Mouse (Mus musculus): ENCODE results near the gene Dgcr8. TPM values are rescaled to one million over a fixed set of nuclear protein-coding genes. Genes with fewer than 3 reads are reported as not detected.
A peak's percentile ranks its signal among the peaks of the same experiment; 100 is the strongest.

The Dgcr8 gene
- polyA plus RNA-seq, 1 experiment from 2014 or later, result 25.7 TPM

DNA sequence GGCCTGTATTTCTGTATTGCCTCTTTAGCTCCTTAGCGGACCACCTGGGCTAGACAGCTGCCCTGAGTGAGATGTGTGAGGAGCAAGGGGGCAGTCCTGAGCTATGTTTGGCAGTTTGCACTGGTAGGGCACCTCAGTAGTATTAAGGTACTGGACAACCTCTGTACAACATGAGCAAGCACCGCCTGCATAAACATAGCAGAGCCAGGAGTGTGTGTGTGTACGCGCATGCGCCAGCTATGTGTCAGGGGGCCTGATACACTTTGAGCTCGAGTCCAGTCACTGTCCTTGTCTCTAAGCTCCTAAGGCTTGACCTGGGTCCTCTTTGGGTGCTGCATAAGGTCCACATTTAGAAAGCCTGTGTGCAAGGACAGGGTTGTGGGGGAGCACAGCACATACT, 58.4 kb downstream of the Dgcr8 start:
- Histone ChIP-seq H3K4me2 (ENCODE audit: low read length) (no peak overlapping the region), H3K27ac (ENCODE audit: low read depth, low read length) (no peak overlapping the region), H3K4me1 (ENCODE audit: control insufficient read depth, insufficient read depth, low read depth, low read length) (peaks cover 30% of the 10 kb centered on the region), H3K36me3 (ENCODE audit: control insufficient read depth, insufficient read depth, low read length) (peaks cover 20% of the 10 kb centered on the region), H3K4me3 (ENCODE audit: low read length) (no peak overlapping the region), H3K9ac (ENCODE audit: low read depth, low read length) (no peak overlapping the region), H3K9me3 (ENCODE audit: control insufficient read depth, low read length) (no peaks in the 10 kb centered on the region), H3K27me3 (replicated peaks; ENCODE audit: control insufficient read depth, insufficient read depth, low read length) (no peaks in the 10 kb centered on the region)
- ATAC-seq, result no peak
- 88% methylated on average over 6 of the region's 6 CpGs for WGBS

DNA sequence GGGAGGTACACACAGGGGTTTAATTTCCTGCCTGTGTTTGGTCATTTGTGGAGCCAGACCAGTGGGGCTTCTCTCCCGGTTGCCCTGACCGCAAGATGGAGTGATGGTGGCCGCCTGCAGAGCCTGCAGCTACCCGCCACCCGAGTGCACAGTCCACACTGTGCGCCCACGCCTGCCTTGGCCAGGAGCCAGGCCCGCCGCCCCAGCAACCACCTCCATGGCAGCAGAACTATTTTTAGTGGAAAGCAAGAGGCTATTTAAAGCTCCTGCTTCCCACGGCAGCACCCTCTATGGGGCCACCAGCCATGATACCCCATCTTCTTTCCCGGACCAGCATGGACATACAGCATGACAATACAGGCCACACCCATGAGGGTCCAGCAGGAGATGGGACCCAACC, 59.4 kb downstream of the Dgcr8 start:
- Histone ChIP-seq H3K9me3 (ENCODE audit: control insufficient read depth, low read length) (no peaks in the 10 kb centered on the region), H3K27me3 (replicated peaks; ENCODE audit: control insufficient read depth, insufficient read depth, low read length) (no peaks in the 10 kb centered on the region), H3K4me2 (ENCODE audit: low read length) (no peak overlapping the region), H3K36me3 (ENCODE audit: control insufficient read depth, insufficient read depth, low read length) (peaks cover 30% of the 10 kb centered on the region), H3K4me1 (ENCODE audit: control insufficient read depth, insufficient read depth, low read depth, low read length) (peaks cover 30% of the 10 kb centered on the region), H3K9ac (ENCODE audit: low read depth, low read length) (no peak overlapping the region), H3K4me3 (ENCODE audit: low read length) (no peak overlapping the region), H3K27ac (ENCODE audit: low read depth, low read length) (peak overlapping the region; percentile 32; the same call in 1 of the 2 replicates)
- no peak for ATAC-seq
- WGBS, result 56% methylated on average over 11 of the region's 11 CpGs

DNA sequence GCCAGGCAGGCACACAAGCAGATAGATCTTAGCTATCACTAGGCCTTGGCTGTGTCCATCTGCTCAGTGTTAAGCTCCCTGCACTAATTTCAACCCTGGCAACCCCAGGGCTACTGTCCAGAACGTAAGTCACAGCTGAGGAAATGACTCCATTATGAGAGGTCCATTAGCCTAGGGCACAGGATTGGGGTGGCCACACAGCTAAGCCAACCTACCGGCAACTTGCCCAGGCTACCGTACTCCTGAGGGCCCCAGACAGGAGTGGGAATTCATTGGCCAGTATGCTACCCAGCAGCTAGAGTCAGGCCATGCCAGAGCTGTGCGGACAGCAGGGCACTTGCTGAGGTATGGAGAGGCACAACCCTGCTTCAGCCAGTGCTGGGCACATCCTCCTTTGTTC, 60.2 kb downstream of the Dgcr8 start:
- Histone ChIP-seq H3K27me3 (replicated peaks; ENCODE audit: control insufficient read depth, insufficient read depth, low read length) (no peaks in the 10 kb centered on the region), H3K27ac (ENCODE audit: low read depth, low read length) (no peak overlapping the region), H3K4me2 (ENCODE audit: low read length) (no peak overlapping the region), H3K9ac (ENCODE audit: low read depth, low read length) (no peak overlapping the region; the same call in 1 of the 2 replicates), H3K4me3 (ENCODE audit: low read length) (no peak overlapping the region), H3K9me3 (ENCODE audit: control insufficient read depth, low read length) (no peaks in the 10 kb centered on the region), H3K36me3 (ENCODE audit: control insufficient read depth, insufficient read depth, low read length) (peaks cover 37% of the 10 kb centered on the region), H3K4me1 (ENCODE audit: control insufficient read depth, insufficient read depth, low read depth, low read length) (peaks cover 25% of the 10 kb centered on the region)
- WGBS, result 78% methylated on average over 4 of the region's 4 CpGs
- no peak for ATAC-seq

DNA sequence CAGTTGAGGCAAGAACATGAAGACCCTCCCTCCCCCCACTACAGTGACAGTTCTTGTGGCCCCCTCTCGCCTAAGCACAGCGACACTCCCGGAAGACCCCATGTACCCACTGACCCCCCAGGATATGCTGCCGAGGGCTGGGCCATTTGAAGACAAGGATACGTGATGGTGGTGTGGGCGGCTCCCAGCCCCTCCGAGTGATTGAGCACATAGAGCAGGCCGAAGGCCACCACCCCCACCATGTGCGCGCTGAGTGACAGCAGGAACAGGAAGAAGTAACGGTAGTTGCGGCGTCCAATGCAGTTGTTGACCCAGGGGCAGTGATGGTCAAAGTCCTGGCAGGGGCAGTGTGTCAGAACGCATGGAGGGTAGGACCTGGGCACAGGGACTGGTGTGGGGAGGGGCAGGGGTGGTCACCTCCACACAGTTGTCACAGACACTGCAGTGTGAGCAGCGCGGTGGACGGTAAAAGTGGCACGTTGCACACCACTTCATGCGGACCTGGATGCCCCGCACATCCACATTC, 61.1 kb downstream of the Dgcr8 start:
- H3K27me3 ChIP-seq (replicated peaks; ENCODE audit: control insufficient read depth, insufficient read depth, low read length), result no peaks in the 10 kb centered on the region
- 95% methylated on average over 20 of the region's 20 CpGs for WGBS
- H3K4me2 ChIP-seq (ENCODE audit: low read length), result no peak overlapping the region
- ATAC-seq, result no peak
- H3K4me1 ChIP-seq (ENCODE audit: control insufficient read depth, insufficient read depth, low read depth, low read length), result peaks cover 16% of the 10 kb centered on the region
- no peak overlapping the region for H3K4me3 ChIP-seq (ENCODE audit: low read length)
- H3K27ac ChIP-seq (ENCODE audit: low read depth, low read length), result no peak overlapping the region
- H3K9me3 ChIP-seq (ENCODE audit: control insufficient read depth, low read length), result no peaks in the 10 kb centered on the region
- no peak overlapping the region for H3K9ac ChIP-seq (ENCODE audit: low read depth, low read length)
- H3K36me3 ChIP-seq (ENCODE audit: control insufficient read depth, insufficient read depth, low read length), result peaks cover 42% of the 10 kb centered on the region

DNA sequence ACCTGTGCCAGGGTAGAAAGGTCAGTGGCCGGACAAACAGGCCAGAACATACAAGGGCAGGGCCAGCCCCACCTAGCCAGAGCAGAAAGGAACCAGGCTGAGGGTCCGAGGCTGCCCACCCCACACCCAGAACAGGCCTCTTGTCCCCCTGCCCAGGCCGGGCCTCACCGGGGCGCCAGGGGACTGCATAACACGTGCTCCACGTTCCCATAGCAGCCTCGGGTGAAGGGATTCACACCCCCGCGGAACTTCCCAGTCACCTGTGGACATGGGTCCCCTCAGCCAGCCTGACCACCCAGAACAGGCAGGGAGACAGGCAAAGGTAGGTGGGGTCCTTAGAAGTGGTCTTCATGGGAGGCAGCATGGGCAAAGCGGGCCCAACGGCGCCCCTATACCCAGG, 61.9 kb downstream of the Dgcr8 start:
- no peaks in the 10 kb centered on the region for H3K27me3 ChIP-seq (replicated peaks; ENCODE audit: control insufficient read depth, insufficient read depth, low read length)
- H3K9me3 ChIP-seq (ENCODE audit: control insufficient read depth, low read length), result no peaks in the 10 kb centered on the region
- H3K4me3 ChIP-seq (ENCODE audit: low read length), result no peak overlapping the region
- H3K4me2 ChIP-seq (ENCODE audit: low read length), result no peak overlapping the region
- no peak overlapping the region for H3K9ac ChIP-seq (ENCODE audit: low read depth, low read length)
- H3K4me1 ChIP-seq (ENCODE audit: control insufficient read depth, insufficient read depth, low read depth, low read length), result peaks cover 15% of the 10 kb centered on the region
- WGBS, result 95% methylated on average over 13 of the region's 13 CpGs
- H3K27ac ChIP-seq (ENCODE audit: low read depth, low read length), result no peak overlapping the region
- H3K36me3 ChIP-seq (ENCODE audit: control insufficient read depth, insufficient read depth, low read length), result peaks cover 49% of the 10 kb centered on the region
- ATAC-seq, result no peak

DNA sequence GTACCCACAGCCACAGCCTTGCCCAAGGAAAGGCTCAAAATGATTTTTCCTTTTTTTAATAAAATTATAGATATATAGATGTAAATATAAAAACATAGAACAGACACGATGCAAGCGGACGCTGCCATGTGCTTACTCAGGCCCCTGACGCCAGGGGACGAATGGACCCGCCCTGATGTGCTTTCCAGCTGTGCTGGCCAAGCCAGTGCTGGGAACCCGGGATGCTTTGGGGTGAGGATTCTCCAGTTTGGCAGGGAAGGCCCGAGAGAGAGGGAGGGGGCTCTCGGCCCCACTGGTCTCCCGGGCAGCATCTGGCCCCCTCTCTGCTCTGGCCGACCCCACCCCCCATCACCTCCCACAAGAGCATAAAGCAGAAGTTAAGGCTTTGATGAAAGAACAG, 66.9 kb downstream of the Dgcr8 start:
- Histone ChIP-seq H3K9ac (ENCODE audit: low read depth, low read length) (no peak overlapping the region), H3K27me3 (replicated peaks; ENCODE audit: control insufficient read depth, insufficient read depth, low read length) (no peaks in the 10 kb centered on the region), H3K4me1 (ENCODE audit: control insufficient read depth, insufficient read depth, low read depth, low read length) (peaks cover 7% of the 10 kb centered on the region), H3K4me2 (ENCODE audit: low read length) (no peak overlapping the region), H3K9me3 (ENCODE audit: control insufficient read depth, low read length) (no peaks in the 10 kb centered on the region), H3K27ac (ENCODE audit: low read depth, low read length) (no peak overlapping the region), H3K36me3 (ENCODE audit: control insufficient read depth, insufficient read depth, low read length) (peaks cover 40% of the 10 kb centered on the region), H3K4me3 (ENCODE audit: low read length) (no peak overlapping the region)
- ATAC-seq, result no peak
- WGBS, result 79% methylated on average over 11 of the region's 11 CpGs

DNA sequence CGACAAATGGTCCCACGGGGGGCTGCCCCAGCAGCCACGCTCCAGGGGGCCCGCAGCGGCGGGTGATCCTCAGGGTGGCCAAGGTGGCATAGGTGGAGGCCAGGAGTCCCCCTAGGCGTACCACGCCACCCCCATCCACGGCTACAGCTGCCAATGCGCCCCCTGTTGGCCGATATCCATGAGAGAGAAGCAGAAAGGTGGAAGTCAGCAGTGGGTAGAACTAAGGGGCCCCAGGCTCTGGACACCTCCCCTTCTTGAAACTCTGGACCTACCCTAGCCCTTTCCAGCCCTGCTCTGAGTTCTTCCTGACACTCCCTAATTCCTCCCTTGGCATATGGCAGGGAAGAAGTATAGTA, 67.5 kb downstream of the Dgcr8 start:
- Histone ChIP-seq H3K4me3 (ENCODE audit: low read length) (no peak overlapping the region), H3K27me3 (replicated peaks; ENCODE audit: control insufficient read depth, insufficient read depth, low read length) (no peaks in the 10 kb centered on the region), H3K36me3 (ENCODE audit: control insufficient read depth, insufficient read depth, low read length) (peaks cover 37% of the 10 kb centered on the region), H3K9me3 (ENCODE audit: control insufficient read depth, low read length) (no peaks in the 10 kb centered on the region), H3K4me1 (ENCODE audit: control insufficient read depth, insufficient read depth, low read depth, low read length) (peaks cover 7% of the 10 kb centered on the region), H3K27ac (ENCODE audit: low read depth, low read length) (no peak overlapping the region), H3K9ac (ENCODE audit: low read depth, low read length) (no peak overlapping the region), H3K4me2 (ENCODE audit: low read length) (no peak overlapping the region)
- no peak for ATAC-seq
- 80% methylated on average over 11 of the region's 11 CpGs for WGBS

DNA sequence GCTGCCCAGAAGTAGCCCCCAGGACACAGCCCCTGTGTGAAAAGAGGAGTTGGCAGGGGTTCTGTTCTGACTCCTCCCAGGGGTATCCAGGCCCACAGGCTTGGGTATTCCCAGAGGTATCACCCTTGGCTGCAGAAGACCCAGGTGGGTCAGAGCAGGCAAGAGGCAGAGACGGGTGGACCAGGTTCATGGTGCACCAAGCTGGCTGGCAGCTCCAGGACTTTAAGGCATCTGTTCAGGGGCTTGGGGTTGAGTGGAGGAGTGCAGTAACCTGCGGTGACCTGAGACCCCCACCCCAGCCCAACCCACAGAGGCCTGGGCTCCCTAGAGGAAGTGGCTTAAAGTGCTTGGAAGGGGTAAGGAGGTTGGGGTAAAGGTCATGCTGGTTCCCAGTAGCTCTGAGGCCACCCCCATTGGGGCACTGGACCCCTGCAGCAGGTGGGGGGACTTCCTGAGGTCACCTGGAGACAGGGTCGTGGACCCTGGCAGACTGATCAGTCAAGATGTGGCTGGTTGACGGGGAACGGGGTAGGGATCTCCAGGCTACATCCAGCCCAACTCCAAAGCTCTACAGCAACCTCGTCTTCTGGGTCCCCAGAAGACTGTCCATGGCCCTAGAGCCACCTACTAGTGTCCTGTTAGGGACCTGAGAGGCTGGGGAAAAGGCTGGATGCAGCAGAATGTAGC, 68.0 kb downstream of the Dgcr8 start:
- Histone ChIP-seq H3K4me1 (ENCODE audit: control insufficient read depth, insufficient read depth, low read depth, low read length) (peaks cover 7% of the 10 kb centered on the region), H3K4me2 (ENCODE audit: low read length) (no peak overlapping the region), H3K27ac (ENCODE audit: low read depth, low read length) (no peak overlapping the region), H3K27me3 (replicated peaks; ENCODE audit: control insufficient read depth, insufficient read depth, low read length) (no peaks in the 10 kb centered on the region), H3K9ac (ENCODE audit: low read depth, low read length) (no peak overlapping the region), H3K4me3 (ENCODE audit: low read length) (no peak overlapping the region), H3K9me3 (ENCODE audit: control insufficient read depth, low read length) (no peaks in the 10 kb centered on the region), H3K36me3 (ENCODE audit: control insufficient read depth, insufficient read depth, low read length) (peaks cover 32% of the 10 kb centered on the region)
- ATAC-seq, result no peak
- 92% methylated on average over 6 of the region's 6 CpGs for WGBS

DNA sequence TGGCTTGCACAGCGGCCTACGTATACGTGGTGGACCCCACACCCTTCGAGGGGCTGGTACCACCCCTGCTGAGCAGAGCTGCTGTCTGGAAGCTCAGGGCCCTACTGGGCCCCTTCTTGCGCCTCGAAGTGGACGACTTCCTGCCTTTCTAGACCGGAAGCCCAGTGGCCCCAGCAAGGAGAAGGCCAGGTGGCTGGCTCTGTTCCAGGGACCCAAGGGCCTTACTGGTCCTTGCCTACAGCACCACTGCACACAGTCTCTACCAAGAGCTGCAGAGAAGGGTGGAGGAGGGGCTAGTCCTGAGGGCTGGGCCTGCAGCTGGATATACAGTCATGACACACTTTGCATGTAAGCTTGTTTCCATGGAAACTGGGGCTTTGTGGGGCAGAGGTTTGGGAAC, 69.0 kb downstream of the Dgcr8 start:
- H3K4me1 ChIP-seq (ENCODE audit: control insufficient read depth, insufficient read depth, low read depth, low read length), result peaks cover 11% of the 10 kb centered on the region
- no peak overlapping the region for H3K4me3 ChIP-seq (ENCODE audit: low read length)
- H3K9ac ChIP-seq (ENCODE audit: low read depth, low read length), result 0 out of 2 replicates have a peak overlapping the region, but pooled peaks have one; percentile 15
- no peaks in the 10 kb centered on the region for H3K9me3 ChIP-seq (ENCODE audit: control insufficient read depth, low read length)
- peaks cover 24% of the 10 kb centered on the region for H3K36me3 ChIP-seq (ENCODE audit: control insufficient read depth, insufficient read depth, low read length)
- H3K27me3 ChIP-seq (replicated peaks; ENCODE audit: control insufficient read depth, insufficient read depth, low read length), result no peaks in the 10 kb centered on the region
- ATAC-seq, result 0 out of 2 replicates have a peak, but pooled peaks have one; percentile 10
- 55% methylated on average over 8 of the region's 8 CpGs for WGBS
- H3K4me2 ChIP-seq (ENCODE audit: low read length), result no peak overlapping the region
- no peak overlapping the region for H3K27ac ChIP-seq (ENCODE audit: low read depth, low read length)
